Mouse (Mus musculus): ENCODE data around the gene Gm9780.
"Not testable (repeated sequence)": the region's sequence is repeated elsewhere in the genome, so short reads cannot be mapped to it uniquely, and the experiment has no call there.

The Gm9780 gene

GRCm38 (mm10) chr14:26042611-26043010, at the start of gene Gm9780:
Gene Gm9780, minus strand, starts transcription at chr14:26042711.
- not testable (repeated sequence) for DNase-seq (ENCODE audit: low read depth, low spot score)

DNA sequence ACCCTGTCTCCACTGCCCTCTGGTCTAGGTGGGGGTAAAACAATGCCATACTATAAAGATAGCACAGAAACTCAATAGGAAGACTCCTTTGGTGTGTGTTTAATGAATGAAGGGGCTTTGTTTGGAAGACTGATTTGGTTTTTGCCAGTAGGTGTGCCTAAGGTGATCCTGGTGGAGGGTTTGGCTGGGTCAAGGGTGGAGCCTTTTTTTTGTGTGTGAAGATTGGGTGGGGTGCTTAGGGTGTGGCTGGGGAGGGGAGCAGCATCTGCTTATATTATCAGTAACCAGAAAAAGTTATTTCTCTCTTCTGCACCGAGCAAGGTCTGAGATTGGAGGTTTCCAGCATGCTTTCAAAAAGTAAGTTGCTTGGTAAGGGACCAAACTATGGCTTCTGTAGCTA, 39.5 kb upstream of the Gm9780 start, which contains the start of gene Cphx3:
Gene Cphx3 (plus strand): TSS at position 301 of the 400 bp plus-strand sequence.
- DNase-seq (ENCODE audit: low read depth, low spot score), result not testable (repeated sequence)

GRCm38 (mm10) chr14:26081216-26081615, 38.7 kb upstream of the Gm9780 start, which contains the start of gene Cphx2:
Gene Cphx2, plus strand, starts transcription at chr14:26081516.
- not testable (repeated sequence) for DNase-seq (ENCODE audit: low read depth, low spot score)

- DNase-seq (ENCODE audit: low read depth, low spot score), result not testable (repeated sequence)
Measured at GRCm38 (mm10) chr14:26076620-26077390, 34.3 kb upstream of the Gm9780 start.

- DNase-seq (ENCODE audit: low read depth, low spot score), result not testable (repeated sequence)
Measured at GRCm38 (mm10) chr14:26067325-26067633, 24.8 kb upstream of the Gm9780 start, which contains the start of gene Tmem254c. Gene Tmem254c, minus strand, starts transcription at chr14:26067355.

- DNase-seq (ENCODE audit: low read depth, low spot score), result not testable (repeated sequence)
Measured at GRCm38 (mm10) chr14:26066574-26067324, 24.2 kb upstream of the Gm9780 start.

DNA sequence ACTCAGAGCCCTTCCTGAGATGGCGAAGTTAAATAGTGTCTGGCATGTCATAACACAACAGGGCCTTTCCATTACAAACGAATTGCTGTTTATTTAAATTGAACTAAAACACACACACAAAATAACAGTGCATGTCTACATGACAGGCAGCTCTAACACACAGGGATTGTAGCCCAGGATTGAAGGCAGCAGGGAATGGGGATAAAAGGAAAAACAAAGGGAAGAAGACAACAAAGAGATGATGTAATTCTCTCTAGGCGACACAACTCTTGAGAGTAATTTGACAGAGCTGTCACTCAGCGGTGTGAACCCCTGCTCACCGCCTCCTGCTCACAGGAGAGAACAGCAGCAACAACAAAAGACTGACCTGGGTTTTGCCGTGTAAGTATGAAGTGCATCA, 16.9 kb upstream of the Gm9780 start:
- DNase-seq (ENCODE audit: low read depth, low spot score), result not testable (repeated sequence)

- not testable (repeated sequence) for DNase-seq (ENCODE audit: low read depth, low spot score)
Measured at GRCm38 (mm10) chr14:26058184-26058583, 15.7 kb upstream of the Gm9780 start.

- DNase-seq (ENCODE audit: low read depth, low spot score), result not testable (repeated sequence)
Measured at GRCm38 (mm10) chr14:26048767-26049166, 6.3 kb upstream of the Gm9780 start.

GRCm38 (mm10) chr14:26047026-26047425, 4.5 kb upstream of the Gm9780 start:
- DNase-seq (ENCODE audit: low read depth, low spot score), result not testable (repeated sequence)

GRCm38 (mm10) chr14:26045007-26045406, 2.5 kb upstream of the Gm9780 start:
- DNase-seq (ENCODE audit: low read depth, low spot score), result not testable (repeated sequence)

DNA sequence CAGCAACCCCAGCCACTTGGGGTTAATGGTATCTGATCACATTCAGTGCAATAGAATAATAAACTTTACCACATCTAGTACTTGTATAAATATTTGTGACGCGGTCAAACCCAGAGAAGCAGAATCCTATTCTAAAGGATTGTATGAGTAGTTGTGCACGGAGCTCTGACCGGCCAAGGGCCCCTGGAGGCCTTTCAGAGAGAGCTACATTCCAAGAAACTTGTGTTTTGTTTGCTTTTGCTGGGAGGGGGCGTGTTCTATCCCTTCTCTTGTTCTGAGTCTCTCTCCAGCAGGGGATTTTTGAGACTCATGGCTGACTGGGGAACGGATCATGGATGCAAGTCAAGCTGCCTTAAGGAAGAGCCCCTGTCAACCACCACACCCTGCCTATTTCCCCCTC, 7.1 kb downstream of the Gm9780 start:
- DNase-seq (ENCODE audit: low read depth, low spot score), result not testable (repeated sequence)

DNA sequence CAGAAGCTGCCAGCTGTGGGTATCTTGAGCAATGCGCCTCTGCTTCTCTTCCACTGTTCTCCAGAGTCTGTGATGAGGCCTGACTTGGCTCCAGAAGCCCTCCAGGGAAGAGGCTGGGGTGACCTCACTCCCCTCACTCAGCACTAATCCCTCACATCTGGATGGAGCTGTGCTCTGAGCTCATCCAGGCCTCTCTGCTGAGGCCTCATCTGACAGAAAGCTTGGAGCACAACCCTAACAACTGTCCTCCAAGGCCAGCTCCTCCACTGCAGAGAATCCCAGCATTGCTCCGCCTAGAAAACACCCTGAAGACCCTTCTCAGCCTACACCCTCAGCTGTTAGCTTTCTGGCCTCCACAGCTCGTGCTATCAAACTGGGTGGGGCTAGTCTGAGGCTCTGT, 8.1 kb downstream of the Gm9780 start:
- not testable (repeated sequence) for DNase-seq (ENCODE audit: low read depth, low spot score)

DNA sequence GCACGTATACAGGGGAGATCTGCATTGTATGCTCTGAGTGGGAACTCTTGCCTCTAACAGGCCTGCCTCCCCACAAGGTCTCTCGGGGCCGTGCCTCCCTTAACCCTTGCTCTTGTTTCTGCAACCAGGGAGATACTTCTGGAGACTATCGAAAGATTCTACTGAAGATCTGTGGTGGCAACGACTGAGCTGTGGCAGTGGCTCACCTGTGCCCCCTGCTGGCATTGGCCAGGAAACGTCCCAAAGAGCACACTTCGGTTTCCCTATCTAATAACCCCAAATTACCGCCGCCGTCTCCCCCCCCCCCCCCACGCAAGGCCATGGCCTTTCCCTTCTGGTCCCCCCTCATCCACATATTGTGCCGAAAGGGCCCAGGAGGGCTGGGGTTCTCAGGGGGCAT, 16.9 kb downstream of the Gm9780 start:
- DNase-seq (ENCODE audit: low read depth, low spot score), result not testable (repeated sequence)

DNA sequence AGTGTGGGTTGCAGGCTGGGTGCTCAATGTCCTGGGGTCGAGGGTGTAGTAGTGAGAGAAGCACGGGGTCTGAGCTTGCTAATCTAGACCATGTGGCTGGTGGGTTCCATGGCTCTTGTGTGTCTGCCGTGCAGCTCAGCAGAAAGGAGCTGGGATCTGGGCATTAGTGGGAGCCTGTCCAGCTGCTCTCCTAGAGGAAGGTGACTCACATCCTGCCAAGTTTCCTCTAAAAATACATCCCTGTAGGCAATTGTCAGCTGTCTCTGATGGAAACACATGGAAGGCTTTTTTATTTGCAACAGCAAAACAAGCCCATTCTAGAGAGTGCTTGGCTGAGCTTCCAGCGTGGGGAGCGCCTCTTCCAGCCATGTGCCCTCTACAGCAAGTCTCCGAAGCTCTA, 19.7 kb downstream of the Gm9780 start:
- not testable (repeated sequence) for DNase-seq (ENCODE audit: low read depth, low spot score)

DNA sequence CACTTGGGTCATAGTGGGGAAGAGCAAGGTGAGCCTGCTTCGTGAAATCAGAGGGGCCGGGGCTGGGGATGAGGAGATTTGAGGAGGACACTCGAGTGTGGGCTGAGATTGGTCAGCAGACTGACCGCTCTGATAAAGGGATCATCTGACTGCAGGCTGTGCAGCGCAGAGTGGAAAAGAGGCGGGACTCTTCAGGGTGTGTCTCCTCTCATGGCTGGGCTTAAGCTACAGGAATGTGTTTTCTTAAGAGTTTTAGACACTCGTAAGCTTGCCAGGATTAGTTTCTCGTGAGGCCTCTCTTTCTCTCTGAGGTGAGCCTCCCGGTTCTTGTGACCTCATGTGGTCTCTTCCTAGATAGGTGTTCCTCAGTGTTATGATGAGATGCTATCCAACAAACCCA, 21.0 kb downstream of the Gm9780 start:
- DNase-seq (ENCODE audit: low read depth, low spot score), result not testable (repeated sequence)

- not testable (repeated sequence) for DNase-seq (ENCODE audit: low read depth, low spot score)
Measured at GRCm38 (mm10) chr14:26016414-26016813, 26.1 kb downstream of the Gm9780 start.

GRCm38 (mm10) chr14:26007462-26007861, 35.0 kb downstream of the Gm9780 start:
- DNase-seq (ENCODE audit: low read depth, low spot score), result not testable (repeated sequence)

GRCm38 (mm10) chr14:25981880-25982279, 60.6 kb downstream of the Gm9780 start:
- DNase-seq (ENCODE audit: low read depth, low spot score), result not testable (repeated sequence)

DNA sequence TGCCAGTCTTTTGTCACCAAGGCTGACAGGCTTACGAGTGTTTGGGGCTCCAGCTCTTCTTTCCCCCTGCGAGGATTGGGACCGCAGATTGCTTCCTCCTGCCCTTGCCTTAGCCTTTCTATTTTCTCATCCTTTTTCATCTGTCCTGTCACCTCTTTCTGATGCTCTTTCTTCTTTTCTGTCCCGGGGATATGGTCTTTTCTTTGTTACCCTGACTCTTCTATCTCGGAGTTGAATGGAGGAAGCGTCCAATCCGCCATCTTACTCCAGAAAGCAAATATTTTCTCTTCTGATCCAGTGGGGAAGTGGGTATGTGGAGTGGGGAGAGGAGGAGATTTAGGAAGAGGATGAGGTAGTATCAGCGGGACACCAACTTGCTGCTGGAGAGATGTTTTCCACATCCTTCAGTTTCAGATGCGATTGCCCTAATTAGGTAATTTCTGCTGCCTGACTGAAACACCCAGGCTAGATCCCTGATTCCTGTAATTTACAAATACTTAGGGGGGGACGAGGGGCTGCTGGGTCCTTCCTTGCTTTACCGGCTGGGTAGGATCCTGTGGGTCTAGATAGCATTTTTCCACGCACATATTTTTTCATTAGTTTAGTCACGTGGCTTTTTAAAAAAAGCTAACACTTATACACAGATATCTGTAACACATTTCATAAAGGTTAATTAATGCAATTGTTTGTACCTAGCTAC, 63.1 kb downstream of the Gm9780 start:
- not testable (repeated sequence) for DNase-seq (ENCODE audit: low read depth, low spot score)

- not testable (repeated sequence) for DNase-seq (ENCODE audit: low read depth, low spot score)
Measured at GRCm38 (mm10) chr14:25978371-25979241, 63.9 kb downstream of the Gm9780 start, which contains the start of gene Duxbl1. Gene Duxbl1, plus strand, starts transcription at chr14:25978577.
